Mouse (Mus musculus) embryo, embryonic 11.5 days (tissue): ENCODE data around the gene Pou2af1.
A peak's percentile ranks its signal among the peaks of the same experiment; 100 is the strongest.

Experiments used
- DNase-seq: peaks from one replicate; pipeline ENCODE4 v3.0.0-alpha.2; 2012; ENCODE audit warnings: low read depth, low spot score

Pou2af1 gene

DNA sequence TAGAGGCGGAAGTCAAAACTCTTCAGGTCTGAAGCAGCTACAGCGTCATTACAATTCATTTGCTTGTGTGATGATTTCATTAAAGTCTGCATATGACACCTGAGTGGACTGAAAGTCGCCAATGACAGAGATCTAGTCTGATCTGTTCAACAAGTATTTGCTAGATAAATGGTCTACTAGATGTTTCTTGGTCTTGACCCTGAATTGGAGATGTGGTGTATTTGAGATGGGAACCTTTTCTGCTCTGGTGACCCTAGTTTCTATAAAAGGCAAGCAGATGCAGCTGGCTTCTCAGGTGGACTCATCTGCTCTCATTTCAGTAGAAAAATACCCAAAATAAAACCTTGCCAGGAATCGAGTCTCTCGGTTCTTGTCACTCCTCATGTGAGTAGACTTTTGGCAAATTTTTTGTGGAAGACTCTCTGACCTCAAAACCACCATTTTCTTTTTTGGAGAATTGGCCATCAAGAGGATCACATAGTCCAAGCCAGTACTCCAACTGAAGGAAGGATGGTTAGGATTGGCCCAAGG is 12.2 kb downstream of the Pou2af1 start:
- no peak for DNase-seq

- DNase-seq: no peak
Measured at GRCm38 (mm10) chr9:51230701-51231389, 17.3 kb downstream of the Pou2af1 start.

DNA sequence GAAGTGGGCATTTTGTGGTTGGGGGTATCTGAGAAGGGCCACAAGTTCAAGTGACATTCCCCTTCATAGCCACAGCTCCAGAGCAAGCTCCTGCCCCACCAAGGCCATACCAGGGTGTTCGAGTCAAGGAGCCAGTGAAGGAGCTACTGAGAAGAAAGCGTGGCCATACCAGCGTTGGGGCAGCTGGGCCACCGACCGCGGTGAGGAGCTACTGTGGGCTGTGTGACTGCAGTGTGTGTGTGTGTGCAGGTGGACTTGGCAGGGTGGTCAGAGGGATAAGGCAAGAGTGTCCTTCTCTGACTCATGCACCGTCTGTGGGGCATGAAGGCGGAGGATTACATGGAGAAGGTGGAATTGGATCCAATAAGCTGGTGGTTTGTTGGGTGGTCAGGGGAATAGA is 18.7 kb downstream of the Pou2af1 start:
- no peak for DNase-seq

GRCm38 (mm10) chr9:51238741-51239385 is 25.4 kb downstream of the Pou2af1 start:
- no peak for DNase-seq

- no peak for DNase-seq
Measured at GRCm38 (mm10) chr9:51256780-51257502, 43.4 kb downstream of the Pou2af1 start.

DNA sequence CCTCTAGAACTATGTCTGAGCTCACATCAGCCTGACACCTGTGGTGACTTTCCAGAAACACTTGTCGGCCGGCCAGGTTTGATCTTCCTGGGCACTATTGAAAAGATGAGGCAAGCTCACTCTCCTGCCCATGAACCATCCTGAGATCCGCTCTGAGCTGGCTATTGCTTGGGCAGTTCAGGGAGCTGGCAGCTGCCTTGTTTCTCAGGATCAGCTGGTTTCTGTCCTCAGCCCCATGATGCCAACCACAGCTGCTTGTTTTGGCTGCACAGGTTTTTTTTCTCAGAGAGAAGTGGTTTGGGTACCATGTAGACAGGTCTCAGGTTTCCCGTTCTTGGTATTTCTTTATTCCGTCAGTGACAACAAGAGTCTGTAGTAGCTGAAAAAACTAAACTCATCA is 44.9 kb downstream of the Pou2af1 start:
- DNase-seq: no peak

GRCm38 (mm10) chr9:51268852-51269251 is 55.3 kb downstream of the Pou2af1 start:
- DNase-seq: no peak

GRCm38 (mm10) chr9:51271073-51271472 is 57.6 kb downstream of the Pou2af1 start:
- DNase-seq: no peak

- DNase-seq: no peak
Measured at GRCm38 (mm10) chr9:51272102-51272501, 58.6 kb downstream of the Pou2af1 start.

DNA sequence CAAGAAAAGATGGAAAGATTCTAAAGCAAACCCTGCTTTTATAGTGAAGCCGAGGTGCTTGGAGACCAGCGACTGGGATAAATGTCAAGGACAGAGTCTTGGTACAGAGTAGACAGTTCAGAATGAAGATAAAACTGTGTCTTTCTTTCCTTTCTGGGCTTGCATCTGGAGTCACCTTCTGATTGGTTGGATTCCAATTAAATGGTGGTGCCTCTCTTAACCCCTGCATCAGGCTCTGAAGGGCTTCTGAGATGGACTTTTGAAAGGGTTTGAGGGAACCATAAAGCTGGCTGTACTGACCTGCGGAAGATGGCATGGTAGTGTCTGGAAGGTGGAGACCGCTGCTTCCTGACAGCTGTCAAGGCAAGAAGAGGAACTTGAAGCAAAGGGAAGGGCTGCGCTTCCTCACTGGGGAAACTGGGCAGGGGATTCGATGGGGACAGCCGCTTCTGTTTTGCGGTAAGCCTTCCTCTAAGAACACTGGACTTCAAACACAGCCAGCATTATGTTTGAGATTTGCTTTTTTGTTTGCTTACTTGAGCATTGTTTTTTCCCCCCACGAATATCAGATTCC is 60.2 kb downstream of the Pou2af1 start:
- DNase-seq: no peak

DNA sequence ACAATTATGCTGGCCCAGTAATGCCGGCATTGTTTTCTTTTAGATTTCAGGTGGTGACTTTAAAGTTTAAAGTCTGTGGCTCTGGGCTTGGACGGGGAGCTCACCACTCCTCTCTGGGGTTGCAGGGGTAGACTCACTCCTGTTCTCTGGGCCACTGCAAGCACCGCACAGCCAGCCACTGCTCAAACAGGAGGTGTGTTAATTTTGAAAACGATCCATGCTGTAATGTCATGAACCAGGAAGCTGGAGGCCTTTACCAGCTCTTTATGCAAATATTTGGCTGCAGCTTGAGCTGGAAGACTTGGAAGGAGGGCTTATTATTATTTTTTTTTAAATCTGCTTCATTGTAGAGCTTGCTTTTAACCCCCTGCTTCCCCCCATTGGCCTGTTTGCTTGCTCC is 61.2 kb downstream of the Pou2af1 start:
- no peak for DNase-seq

DNA sequence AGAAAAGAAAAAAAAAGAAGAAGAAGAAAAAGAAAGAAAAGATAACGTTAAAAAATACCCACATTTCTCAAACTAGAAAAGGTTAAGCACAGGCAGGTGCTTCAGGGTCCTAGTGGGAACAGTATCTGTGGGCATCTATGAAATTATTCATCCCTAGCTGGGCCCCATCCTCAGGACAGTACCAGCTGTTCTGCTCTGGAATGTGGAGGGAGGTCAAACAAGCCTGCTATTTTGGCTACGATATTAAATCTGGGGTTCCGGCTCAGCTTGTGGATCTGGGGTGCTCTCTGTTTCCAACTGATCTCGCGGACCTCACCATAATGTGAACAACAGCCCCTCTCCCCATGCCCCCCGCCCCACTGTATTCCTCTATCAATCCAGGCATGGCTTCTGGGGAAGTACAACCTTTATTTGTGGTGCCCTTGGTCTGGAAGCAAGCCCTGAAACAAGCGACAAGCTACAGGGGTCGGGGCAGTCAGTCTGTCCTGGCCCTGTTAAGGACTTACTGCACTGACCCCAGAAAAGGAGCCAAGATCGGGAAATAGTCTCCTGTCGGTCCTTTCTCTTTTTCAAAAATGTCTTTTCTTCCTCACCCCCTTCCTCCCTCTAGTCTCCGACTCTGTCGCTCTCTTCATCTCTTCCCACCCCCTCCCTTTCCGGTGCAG is 64.5 kb downstream of the Pou2af1 start:
- DNase-seq: no peak

- DNase-seq: peak; percentile 63
Measured at GRCm38 (mm10) chr9:51278500-51279381, 65.2 kb downstream of the Pou2af1 start, which contains the start of gene Colca2. Gene Colca2, minus strand, starts transcription at chr9:51278569.

DNA sequence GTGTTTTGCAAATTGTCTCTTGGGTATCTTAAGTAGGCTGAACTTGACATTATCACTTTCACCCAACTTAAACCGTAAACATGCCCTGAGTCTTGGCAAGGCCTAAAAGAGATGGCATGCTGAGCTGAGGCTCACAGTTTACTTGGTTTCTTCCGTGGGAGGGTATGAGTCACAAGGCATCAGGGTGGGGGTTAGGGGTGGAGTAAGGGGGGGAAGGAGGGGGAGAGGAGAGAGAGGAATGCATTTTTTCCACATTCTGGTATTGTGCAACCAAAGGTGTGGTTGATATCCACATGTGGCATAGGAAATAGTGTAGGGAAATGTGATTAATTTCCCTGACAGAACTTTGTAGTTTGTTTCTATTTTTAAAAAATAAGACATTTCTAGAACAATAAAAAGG is 72.6 kb downstream of the Pou2af1 start:
- no peak for DNase-seq
